Mouse (Mus musculus) left cerebral cortex, adult 8-10 months (tissue): ENCODE results near the gene Sgcb. TPM values are rescaled to one million over a fixed set of nuclear protein-coding genes. Genes with fewer than 3 reads are reported as not detected.
A peak's percentile ranks its signal among the peaks of the same experiment; 100 is the strongest.

Experiments
- DNase-seq, 2 experiments: peaks; one replicate each; pipeline ENCODE4 v3.0.0; 2022; ENCODE audit warnings: low spot score in 2 of 2
- total RNA-seq, 4 experiments: library from RNA; stranded (reverse); gene quantifications; 2 replicates each; pipeline ENCODE4 v1.2.4; 2022

The Sgcb gene
- total RNA-seq = 10 to 100 TPM; 41.5 to 51.6 (median 44.8) TPM

GRCm38 (mm10) chr5:73647261-73647900 lies at the start of gene Sgcb:
Gene Sgcb (minus strand): TSS chr5:73647790.
- peak; percentile 79 to 81 for DNase-seq

DNA sequence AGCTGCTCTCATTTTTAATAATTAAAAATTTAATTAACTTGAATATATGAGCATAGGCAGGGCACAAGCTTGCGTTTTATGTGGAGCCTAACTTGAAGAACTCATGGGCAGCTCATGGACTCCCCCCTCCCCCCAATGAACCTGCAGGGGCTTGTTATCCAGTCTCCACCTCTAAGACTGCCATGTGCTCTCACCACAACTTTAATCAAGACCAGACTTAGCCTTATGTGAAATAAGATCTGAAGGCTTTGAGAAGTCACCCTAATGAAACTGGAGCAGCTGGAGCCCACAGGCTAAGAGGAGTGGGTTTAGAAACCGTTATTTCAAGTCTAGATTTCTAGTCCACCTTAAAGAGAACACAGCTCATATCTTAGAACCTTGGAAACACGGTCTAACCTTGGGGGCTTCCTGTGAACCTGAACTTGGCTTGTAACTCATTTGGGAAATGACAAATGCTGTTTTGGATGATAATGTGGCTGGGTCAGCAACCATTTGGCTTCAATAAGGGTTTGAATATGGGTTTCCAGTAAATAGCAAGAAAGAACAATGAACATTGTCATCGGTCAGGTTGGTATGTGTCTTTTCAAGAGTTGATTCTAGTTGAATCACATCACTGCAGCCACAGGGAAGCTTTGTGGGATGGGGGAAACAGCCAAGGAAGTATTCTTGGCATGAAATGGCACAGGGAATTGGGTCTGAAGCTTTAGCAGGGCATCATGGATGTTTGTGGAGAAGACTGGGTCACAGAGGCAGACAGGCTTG lies 46.8 kb upstream of the Sgcb start:
- DNase-seq = no peak

- DNase-seq = no peak
Observed at GRCm38 (mm10) chr5:73693778-73694177, 46.2 kb upstream of the Sgcb start.

GRCm38 (mm10) chr5:73691723-73692520 lies 44.3 kb upstream of the Sgcb start:
- DNase-seq = no peak

GRCm38 (mm10) chr5:73690146-73690545 lies 42.6 kb upstream of the Sgcb start:
- DNase-seq = no peak

- DNase-seq = no peak
Observed at GRCm38 (mm10) chr5:73688576-73688975, 41.0 kb upstream of the Sgcb start.

GRCm38 (mm10) chr5:73686149-73686548 lies 38.6 kb upstream of the Sgcb start:
- DNase-seq = no peak

GRCm38 (mm10) chr5:73683706-73684409 lies 36.3 kb upstream of the Sgcb start:
- no peak for DNase-seq

GRCm38 (mm10) chr5:73683221-73683620 lies 35.6 kb upstream of the Sgcb start:
- no peak for DNase-seq

DNA sequence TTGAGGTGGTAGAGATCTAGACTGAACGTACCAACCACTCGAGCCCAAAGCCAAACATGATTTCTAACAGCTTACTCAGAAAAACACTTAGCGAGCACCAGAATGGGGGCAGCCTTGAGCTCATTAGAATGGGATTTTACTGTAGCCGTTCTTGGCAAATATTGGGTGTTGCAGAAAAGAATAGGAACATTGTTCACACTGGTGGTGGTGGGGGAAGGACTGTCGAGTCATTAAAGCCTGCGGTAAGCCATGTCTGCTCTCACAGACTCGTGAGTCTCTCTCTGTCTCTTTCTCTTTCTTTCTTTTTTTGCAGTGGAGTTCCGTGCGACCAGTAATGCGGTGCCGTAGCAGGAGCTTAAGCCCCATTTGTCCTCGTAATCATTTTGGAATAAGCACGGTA lies 29.0 kb upstream of the Sgcb start:
- DNase-seq = peak in 1 of 2 experiments; percentile 19

- no peak for DNase-seq
Observed at GRCm38 (mm10) chr5:73675604-73676003, 28.0 kb upstream of the Sgcb start.

GRCm38 (mm10) chr5:73669386-73669785 lies 21.8 kb upstream of the Sgcb start:
- no peak for DNase-seq

GRCm38 (mm10) chr5:73667877-73668276 lies 20.3 kb upstream of the Sgcb start:
- DNase-seq = no peak

DNA sequence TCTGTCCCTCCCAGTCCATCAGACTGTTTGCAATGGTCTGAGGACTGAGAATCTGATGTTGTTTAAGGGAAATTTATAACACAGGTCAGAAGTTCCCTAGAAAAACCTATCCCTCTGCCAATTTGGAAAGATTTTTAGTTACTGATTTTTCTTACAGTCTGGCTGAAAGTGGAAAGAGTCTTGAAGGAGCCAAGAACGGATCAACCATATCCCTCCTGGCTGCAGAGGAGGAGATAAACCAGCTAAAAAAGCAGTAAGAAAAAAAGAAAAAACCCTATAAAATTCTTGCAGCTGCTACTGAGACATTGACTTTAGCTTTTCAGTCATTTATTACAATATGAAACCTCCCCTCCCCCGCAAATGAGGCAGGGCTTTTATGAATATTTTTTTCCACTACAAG lies 19.1 kb upstream of the Sgcb start:
- no peak for DNase-seq

- DNase-seq = no peak
Observed at GRCm38 (mm10) chr5:73651855-73652201, 4.2 kb upstream of the Sgcb start.

GRCm38 (mm10) chr5:73651061-73651854 lies 3.7 kb upstream of the Sgcb start, which contains the start of gene Spata18:
Gene Spata18 (plus strand): TSS chr5:73651379.
- DNase-seq = no peak

- DNase-seq = no peak
Observed at GRCm38 (mm10) chr5:73650365-73650964, 2.9 kb upstream of the Sgcb start.

DNA sequence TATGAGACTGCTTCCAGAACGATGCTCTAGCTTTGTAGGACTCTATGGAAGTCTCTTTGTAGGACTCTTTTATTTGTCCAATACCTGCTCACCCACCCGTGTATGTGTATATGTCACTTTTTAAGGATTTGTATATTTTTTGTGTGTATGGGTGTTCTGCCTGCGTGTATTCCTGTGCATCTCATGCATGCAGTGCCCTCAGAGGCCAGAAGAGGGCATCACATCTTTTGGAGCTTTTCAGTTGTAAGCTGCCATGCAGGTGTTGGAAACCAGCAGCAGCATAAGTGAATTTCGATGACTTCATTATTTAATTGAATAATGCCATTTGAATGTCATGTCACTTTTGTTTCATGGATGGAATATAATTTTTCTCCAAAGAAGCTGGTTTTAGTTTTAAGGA lies 5.5 kb downstream of the Sgcb start:
- no peak for DNase-seq

GRCm38 (mm10) chr5:73641058-73641457 lies 6.5 kb downstream of the Sgcb start:
- no peak for DNase-seq
